Mouse (Mus musculus) R1 (cell line): ENCODE measurements around the gene Gm21958.

Experiments
- DNase-seq: peaks from one replicate; pipeline ENCODE4 v3.0.0-alpha.2; 2018; ENCODE audit warnings: low read depth, low spot score

Gm21958 gene

GRCm38 (mm10) chr3:54714253-54714652, at the start of gene Gm21958:
Gene Gm21958 (minus strand): TSS chr3:54714353.
- DNase-seq: no peak

DNA sequence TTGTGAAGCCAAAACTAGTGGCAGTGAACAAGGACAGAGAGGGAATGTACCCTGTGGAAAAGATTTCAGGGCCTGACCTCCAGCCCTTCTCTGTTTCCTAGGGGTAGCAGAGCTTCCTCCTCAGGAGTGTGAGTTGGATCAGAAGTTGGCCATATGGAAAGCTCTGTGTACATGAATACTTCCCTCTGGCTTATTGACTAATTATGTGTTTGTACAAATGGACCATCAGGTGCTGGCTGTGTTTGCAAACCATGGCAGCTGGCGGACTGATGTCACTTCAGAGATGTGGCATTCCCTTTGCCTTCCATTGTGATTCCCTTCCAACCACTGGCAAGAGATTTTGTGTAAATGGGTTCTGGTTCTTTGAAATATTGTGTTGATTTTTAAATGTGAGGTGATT, 47.1 kb upstream of the Gm21958 start:
- no peak for DNase-seq

DNA sequence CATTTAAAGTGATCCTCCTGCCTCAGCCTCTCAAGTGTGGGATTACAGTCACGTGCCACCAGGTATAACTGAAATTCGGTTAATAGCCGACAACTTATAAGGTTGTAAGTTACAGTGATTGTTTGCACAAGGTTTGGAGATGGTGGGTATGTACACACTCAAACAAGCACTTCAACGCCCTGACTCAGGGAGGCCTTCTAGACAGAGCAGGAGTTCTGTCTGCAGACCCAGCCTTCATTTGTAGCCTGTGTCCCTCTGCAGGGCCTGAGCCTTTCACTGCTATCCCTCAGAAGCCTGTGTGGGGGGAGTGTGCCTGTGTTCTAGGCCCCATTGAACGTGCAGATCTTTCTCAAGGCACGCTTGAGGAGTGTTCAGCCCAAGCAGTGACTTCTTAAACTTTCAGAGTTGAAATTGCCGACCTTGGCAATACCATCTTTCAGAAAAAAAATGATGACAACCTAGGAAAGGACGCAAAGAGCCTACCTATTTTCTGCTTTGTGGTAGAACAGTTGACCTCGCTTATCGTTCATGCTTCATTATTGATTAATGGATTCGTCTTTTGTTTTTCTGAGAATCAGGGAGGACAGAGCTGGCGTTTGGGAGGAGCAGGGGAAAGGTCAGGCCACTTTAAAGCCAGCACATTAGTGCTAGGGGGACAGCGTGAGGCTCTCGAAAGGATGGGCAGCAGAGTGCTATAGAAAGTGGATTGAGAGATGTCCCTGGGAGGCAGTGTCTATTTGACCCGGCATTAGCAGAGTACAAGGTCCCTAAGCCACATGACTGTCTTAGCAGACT, 46.4 kb upstream of the Gm21958 start:
- DNase-seq: no peak

DNA sequence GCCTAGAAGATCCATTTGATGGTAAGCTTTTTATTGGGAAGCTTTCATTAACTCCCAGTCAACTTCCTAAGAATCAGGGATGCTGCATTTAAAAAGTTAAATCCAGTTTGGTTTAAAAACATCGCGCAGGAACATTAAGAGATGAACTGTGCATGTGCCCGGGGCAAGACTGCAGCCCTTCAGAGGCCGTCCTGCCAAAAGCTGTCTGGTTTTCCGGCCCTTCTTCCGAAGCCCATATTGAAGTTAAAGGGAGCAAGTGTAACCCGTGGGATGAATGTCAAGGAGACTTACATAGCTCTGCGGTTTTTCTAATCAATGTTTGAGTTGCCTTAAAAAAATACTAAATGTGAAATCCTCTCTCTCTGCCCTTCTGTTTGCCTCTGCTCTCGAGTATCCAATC, 45.1 kb upstream of the Gm21958 start:
- DNase-seq: no peak

DNA sequence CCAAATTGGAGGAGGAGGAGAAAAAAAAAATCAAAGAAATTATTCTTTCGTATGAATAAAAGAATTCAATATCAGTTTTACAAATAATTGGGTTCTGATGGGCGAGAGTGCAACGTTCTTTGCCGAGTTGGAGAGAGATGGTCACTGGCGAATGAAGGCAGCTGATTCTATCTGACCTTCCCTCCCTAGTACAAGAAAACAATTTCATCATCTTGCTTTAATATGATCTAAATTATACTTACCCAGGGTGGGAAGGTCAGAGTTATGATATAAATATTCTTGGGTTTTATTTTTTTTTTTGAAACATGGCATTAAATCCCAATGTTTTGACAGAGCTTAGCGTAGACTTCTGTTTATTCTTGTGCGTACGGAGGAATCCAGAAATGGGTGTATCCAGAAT, 43.3 kb upstream of the Gm21958 start:
- DNase-seq: no peak

- DNase-seq: no peak
Measured at GRCm38 (mm10) chr3:54756058-54756457, 41.9 kb upstream of the Gm21958 start.

DNA sequence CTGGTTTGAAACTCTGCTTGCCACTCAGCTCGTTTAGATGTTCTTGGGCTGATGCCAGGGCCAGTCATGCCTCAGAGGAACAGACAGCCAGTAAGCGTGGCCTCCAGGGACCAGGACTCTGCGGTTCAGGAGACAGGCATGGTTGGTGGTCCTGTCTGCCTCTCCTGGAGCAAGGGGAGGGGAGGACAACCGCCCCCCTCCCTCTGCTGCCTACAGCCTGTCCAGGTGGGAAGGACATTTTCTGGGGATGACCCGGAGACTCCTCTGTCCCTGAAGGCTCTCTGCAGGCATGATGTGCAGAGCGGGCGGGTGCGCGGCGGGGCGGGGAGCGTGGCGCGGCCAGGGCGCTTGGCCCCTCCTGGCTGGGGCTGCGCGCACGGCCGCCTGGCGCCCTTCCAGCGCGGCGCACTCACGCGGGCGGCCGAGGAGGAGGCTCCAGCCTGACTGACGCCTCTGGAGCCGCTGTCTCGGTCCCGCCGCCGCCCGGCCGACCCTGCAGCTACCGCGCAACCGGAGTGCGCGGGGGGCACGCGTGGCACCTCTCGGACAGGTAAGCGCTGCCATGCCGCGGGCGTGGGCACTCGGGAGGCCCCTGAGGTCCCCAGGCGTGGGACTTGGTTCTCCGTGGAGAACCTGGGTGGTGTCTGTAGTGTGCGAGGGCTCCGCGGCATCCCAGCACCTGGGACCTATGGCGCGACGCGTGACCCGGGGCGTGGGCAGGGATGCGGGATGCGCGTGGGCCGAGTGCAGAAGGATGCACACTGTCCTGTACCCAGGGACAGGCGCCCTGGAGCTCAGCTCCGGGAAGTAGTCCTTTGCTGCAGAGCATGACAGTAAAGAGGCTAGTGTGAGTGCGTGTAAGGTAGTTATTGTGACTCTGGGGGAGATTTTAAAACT, 41.2 kb upstream of the Gm21958 start, which contains the start of gene Smad9:
Gene Smad9 (plus strand): TSS at position 438 of the 897 bp plus-strand sequence.
- DNase-seq: peak; percentile 50

- no peak for DNase-seq
Measured at GRCm38 (mm10) chr3:54753411-54753810, 39.3 kb upstream of the Gm21958 start.

DNA sequence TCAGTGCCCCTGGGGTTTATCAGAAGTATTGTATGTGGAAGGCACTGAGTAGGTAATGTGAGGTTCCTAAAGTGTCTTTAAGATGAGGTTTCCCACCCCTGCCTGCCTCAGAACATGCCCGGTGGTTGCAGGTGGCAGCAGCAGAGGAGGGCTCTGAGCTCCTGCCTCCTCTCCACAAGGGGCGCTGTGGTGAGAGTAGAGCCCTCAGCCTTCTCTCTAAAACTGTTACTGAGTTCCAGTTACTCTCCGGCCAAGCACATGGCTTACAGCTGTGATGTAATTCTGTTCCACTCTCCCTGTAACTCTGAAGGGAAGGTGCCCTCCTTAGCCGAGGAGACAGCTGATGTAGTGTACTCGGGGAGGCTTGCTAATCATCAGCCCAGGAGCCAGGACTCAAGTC, 31.6 kb upstream of the Gm21958 start:
- DNase-seq: peak; percentile 86

DNA sequence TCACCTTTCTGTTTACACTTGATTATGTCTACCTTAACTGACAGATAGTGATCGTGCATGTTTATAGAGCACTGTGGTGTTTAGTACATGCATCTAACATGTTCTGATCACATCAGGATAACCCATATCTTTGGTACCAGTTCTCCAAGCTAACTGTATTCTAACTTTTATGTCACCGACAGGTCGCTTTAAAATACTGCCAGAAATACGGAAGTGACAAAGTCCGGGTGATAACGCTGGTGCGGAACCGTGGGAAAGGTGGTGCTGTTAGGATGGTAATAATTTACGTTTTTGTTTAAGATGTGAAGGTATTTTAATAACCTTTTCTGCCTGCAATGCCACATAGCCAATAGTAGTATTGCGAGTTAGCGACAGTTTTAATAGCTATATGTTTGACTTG, 27.8 kb upstream of the Gm21958 start:
- DNase-seq: no peak

- DNase-seq: no peak
Measured at GRCm38 (mm10) chr3:54737317-54737716, 23.2 kb upstream of the Gm21958 start.

- DNase-seq: peak; percentile 31
Measured at GRCm38 (mm10) chr3:54736101-54736927, 22.2 kb upstream of the Gm21958 start.

DNA sequence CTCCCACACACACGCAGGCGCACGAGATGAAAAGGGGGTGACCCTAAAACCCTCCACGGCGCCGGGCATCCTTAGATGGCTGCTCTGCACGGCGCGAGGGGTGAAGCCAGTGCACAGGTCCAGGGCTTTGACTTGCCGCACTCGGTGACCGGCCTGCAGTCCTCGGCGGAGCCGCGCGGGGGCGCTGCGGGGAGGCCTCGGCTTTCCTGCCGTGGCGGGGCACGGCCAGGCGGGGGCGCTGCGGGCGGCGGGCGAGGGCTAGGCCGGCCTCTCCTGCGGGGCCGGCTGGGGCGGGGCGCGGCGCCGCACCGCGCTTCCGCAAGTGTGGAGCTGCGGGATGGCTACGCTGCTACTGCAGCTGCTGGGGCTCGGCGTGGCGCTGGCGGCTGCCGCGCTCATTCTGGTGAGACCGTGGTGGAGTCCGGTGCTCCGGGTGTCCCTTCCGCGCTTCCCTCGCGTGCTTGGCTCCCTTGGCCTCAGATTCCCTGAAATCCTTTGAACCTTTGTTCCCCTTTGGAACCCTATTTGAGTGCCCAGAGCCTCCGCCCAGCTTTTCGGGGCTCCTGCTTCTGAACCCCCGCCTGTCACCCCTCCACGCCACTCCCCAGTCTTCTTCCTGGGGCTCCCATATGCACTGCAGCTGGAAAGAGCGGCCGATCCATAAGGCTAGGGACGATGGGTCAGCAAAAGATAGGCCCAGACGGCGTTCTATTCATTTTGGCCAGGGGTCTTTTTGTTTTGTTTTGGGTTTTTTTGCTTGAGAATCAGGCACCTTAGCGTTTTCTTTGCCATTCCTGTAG, 21.3 kb upstream of the Gm21958 start, which contains the start of the genes Exosc8 and Alg5:
Gene Exosc8 (minus strand): TSS at position 147 of the 800 bp plus-strand sequence.
Gene Alg5 (plus strand): TSS at position 293 of the 800 bp plus-strand sequence.
- peak; percentile 79 for DNase-seq

DNA sequence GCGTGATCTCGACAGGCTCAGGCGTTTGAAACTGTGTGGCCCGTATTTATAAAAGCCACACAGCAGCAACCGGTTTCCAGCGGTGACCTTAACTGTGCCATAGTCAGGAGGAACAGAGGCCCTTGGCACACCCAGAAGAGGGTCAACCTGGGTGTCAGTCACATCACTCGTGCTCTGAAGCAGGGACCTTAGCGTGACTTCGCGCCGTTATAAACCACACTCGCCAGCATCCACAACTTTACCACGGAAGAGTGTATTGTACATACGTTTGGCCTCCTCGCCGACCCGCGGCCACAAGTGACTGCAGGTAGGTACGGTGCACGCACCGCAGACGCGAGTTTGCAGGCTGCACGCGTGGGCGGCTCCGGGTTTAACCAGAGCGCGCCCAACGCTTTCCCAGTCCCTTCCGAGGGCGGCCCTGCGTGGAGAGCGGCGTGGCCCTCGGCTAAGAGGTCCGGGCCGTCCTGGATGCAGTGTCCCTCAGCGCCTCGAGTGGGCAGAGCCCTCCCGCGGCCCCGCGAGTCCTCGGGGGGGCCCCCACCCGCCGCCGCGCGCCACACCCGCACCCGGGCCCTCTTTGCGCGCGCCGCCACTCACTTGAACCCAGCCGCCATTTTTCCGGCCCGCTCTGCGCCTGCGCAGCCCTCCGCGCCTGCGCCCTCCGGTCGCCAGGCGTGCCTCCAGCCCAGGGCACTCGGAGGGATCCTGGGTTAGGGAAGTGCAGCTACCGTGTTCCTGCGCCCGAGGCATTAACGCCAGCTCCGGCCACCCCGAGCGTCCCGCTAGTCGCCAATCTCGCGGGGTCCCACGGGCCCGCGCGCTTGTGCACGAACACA, 20.5 kb upstream of the Gm21958 start:
- peak; percentile 90 for DNase-seq

- DNase-seq: no peak
Measured at GRCm38 (mm10) chr3:54732371-54732770, 18.2 kb upstream of the Gm21958 start.

- DNase-seq: no peak
Measured at GRCm38 (mm10) chr3:54731626-54732150, 17.5 kb upstream of the Gm21958 start.

DNA sequence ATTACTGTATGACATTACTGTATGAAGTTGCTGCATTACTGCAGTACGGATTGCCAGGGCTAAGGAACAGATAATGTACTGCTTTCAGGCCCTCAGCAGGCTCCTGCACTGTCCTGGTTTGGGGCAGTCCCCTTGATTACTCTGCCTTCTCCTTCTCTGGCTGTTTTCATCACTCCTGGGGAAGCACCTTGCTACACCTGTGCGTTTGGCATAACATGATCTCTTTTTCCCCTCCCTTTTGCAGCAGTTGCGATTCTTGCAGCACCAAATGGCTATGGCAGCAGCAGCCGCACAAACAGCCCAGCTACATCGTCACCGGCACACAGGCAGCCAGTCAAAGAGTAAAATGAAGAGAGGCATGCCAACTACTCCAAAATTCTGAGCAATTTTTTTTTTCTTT, 13.9 kb upstream of the Gm21958 start:
- DNase-seq: no peak

DNA sequence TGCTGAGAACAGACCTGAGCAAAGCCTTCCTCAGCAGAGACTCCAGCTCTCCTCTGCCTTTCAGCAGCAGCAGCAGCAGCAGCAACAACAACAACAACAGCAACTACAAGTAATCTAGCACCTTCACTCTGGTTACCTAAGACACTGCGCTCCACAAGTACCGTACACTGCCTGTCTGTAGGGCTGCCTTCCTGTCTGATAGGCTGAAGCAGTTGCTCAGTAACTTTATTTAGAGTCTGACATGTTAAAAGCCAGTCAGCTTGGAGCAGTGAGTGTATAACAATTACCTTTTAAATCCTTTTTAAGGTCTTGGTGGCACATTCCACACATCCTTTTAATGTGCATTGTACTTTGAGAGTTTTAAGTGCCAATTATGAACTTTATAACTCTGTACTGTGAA, 13.4 kb upstream of the Gm21958 start:
- no peak for DNase-seq

DNA sequence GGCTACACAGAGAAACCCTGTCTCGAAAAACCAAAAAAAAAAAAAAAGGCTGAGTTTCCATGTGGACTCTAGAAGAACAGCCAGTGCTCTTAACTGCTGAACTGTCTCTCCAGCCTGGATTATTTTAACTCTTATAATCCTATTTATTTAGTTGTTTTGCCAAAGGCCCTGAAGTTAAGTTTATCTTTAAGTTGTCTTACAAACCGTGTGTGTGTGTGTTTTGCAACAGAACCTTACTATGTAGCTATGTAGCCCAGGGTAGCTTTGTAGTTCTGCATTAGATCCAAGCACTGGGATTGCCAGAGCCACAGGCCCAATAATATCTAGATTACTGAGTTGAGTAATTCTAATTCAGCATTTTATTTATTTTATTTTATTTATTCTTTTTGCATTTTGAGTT, 11.2 kb upstream of the Gm21958 start:
- no peak for DNase-seq
